Mouse (Mus musculus): ENCODE data around the gene Aoc2.
"Not testable (repeated sequence)": the region's sequence is repeated elsewhere in the genome, so short reads cannot be mapped to it uniquely, and the experiment has no call there.

The Aoc2 gene

DNA sequence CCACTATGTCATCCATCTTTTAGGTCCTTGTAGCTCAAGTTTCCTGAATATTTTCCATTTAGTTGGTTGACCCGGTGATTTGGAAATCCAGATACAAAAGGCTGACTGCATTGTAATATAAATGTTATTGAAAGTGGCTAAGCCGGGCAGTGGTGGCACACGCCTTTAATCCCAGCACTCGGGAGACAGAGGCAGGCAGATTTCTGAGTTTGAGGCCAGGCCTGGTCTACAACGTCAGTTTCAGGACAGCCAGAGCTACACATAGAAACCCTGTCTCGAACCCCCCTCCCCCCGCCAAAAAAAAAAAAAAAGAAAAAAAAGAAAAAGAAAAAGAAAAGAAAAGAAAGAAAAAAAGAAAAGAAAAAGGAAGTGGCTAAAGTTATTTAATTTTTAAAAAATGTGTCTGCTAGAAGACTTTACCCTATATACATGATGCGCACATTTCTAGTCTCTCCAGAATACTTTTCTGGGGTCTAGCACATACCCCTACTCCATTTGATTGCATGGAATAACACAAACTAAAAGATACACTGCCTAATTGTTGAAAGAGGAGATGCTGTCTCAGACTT is 9.7 kb upstream of the Aoc2 start:
- no peak for DNase-seq (ENCODE audit: extremely low read depth, low read depth, low spot score)

DNA sequence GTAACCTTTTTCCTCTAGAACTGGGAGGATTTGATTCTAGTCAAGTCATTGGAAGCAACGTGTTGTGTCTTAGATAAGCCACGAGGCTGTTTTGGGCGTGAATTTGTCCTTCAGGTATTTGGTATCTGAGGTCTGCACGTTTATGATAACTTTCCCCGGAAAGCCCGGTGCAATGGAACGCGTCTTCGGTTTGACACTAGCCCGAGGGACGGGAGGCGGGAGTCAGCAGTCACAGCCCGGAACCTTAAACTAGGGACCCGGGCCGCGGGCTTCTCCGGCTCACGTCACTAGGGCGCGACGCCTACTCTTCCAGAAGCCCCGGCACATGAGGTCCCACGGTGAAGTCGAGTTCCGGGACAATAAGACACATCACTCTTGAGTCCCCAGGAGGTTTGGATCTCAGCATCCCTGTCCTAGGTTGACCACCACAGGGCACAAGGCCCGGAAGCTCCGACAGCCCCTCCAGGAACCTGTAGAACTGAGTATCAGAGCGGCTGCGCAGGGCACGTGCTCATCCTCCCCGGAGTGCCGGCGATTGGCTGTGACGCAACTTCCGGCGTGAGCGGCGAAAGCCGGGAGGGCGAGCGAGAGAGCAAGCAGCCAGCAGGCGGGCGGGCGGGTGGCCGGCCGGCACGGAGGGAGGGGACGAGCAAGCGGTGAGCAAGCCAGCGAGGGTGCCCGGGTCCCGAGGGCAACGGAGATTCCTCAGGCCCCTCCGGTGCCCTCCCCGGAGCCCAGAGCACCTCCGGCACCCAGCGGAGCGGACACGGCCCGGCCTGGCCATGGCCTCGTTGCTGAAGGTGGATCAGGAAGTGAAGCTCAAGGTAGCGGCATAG is 9.0 kb upstream of the Aoc2 start, which contains the start of gene Psme3:
Gene Psme3 (plus strand): TSS at position 549 of the 836 bp plus-strand sequence.
- DNase-seq (ENCODE audit: extremely low read depth, low read depth, low spot score) = no peak

DNA sequence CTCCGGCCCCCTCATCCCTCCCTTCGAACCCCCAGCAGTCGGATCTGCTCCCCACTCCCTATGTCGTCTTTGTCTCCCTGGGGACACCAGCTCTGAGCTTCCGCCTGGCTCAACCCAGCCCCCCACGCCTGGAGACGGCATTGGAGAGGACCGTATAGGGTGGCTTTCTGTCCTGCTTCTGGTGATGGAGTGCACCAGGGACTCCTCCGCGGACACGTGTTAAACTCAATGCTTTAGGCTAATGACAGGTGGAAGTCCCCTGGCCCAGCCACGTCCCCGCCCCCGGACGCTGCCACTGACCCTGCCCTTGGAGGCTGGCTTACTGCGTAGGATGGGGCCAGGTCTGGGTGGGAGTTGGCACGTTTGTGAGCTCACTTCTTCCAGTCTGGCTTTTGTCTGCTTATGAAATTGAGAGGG is 8.4 kb upstream of the Aoc2 start:
- no peak for DNase-seq (ENCODE audit: extremely low read depth, low read depth, low spot score)

DNA sequence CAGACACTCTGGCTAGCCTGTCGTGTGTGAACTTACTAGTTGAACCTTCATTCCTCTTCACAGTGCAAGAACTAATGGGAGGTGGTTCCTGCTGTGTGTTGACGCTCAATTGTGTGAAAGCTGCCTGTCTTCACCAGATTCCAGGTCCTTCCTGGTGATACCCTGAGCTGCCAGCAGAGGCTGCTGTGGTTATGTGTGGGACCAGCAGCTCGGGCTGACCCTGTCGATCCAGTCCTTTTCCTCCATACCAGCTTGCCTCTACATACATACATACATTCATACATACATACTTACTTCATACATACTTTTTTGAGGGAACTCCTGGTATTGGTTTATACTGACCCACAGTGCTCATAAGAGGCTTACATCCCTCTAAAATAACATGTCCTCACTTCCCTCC is 1.3 kb upstream of the Aoc2 start:
- DNase-seq (ENCODE audit: extremely low read depth, low read depth, low spot score) = no peak

DNA sequence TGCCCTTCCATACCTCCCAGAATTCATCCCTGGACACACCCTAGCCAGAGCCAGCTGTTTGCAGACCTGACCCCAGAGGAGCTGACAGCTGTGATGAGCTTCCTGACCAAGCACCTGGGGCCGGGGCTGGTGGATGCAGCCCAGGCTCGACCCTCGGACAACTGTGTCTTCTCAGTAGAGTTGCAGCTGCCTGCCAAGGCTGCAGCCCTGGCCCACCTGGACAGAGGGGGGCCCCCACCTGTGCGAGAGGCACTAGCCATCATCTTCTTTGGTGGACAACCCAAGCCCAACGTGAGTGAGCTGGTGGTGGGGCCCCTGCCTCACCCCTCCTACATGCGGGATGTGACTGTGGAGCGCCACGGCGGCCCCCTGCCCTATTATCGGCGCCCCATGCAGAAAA is 338 bp downstream of the Aoc2 start:
- not testable (repeated sequence) for DNase-seq (ENCODE audit: extremely low read depth, low read depth, low spot score)

DNA sequence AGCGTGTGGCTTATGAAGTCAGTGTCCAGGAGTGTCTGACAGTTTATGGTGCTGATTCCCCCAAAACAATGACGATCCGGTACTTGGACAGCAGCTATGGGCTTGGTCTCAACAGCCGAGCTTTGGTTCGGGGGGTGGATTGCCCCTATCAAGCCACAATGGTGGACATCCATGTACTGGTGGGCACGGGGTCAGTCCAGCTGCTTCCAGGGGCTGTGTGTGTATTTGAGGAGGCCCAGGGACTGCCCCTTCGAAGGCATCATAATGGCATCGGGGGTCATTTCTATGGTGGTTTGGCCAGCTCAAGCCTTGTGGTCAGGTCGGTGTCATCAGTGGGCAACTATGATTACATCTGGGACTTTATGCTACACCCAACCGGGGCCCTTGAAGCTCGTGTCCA is 1.3 kb downstream of the Aoc2 start:
- no peak for DNase-seq (ENCODE audit: extremely low read depth, low read depth, low spot score)

DNA sequence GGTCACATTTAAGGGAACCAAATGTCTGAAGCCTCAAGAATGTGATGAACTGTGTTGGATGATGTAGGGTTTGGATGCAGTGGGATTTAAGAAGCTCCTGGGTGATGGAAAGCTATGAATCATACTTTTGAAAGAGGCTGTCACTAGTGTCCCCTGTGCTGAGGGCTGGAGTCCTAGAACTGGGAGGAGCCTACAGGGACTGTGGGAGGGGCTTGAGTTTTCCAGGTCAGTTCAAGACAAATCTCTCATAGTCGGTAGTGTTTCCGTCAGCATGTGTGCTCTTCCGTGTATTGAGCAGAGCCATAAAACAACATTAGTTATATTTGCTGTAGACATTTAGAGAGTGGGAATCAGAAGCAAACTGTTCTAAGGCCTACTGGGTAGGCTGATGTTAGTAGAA is 2.4 kb downstream of the Aoc2 start:
- DNase-seq (ENCODE audit: extremely low read depth, low read depth, low spot score) = no peak

DNA sequence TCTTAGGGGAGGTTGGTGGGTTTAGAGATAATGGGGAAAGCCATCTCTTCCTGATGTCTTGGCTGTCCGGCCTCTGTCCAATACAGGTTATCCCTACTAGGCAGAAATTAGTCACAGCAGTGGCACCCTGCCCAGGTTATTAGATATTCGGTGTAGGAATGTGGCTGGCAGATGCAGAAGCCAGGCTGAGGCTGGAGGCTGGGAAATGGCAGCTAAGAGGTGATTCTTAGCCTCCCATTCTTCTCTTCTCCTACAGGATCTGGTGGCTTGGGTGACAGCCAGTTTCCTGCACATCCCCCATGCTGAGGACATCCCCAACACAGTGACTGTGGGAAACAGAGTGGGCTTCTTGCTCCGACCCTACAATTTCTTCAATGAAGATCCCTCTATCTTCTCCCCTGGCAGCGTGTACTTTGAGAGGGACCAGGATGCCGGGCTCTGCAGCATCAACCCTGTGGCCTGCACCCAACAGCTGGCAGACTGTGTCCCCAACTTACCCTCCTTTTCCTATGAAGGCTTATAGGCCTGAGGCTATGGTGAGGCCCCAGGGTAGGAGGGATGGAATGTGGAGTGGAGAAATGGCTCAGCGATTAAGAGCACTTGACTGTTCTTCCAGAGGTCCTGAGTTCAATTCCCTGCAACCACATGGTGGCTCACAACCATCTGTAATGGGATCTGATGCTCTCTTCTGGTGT is 4.2 kb downstream of the Aoc2 start:
- DNase-seq (ENCODE audit: extremely low read depth, low read depth, low spot score) = no peak

DNA sequence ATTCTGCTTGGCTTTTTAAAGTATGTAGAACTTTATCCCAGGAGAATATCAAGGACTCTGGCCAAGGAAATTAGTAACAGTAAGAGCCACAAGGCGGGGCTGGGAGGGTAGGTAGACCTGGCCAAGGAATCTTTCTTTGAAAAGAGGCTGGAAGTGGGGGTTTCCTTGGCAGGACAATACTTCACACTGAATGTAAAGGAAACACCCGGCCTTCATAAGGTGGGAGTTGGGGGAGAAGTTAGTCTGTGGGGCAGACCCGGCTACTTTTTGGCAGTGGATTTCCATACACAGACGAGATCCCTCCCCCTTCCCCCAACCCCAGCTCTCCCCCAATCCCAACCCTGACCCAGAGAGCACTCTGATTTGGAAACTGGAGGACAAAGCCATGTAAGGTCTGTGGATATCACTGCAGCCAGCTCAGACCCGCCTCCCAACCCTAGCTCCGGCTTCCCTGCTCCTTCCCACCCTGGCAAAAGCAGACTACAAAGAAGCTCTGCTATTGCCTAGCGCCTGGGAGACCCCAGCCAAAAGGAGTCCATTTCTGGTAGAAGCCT is 5.6 kb downstream of the Aoc2 start, which contains the start of gene Aoc3:
Gene Aoc3 (plus strand): TSS at position 235 of the 554 bp plus-strand sequence.
- DNase-seq (ENCODE audit: extremely low read depth, low read depth, low spot score) = no peak

DNA sequence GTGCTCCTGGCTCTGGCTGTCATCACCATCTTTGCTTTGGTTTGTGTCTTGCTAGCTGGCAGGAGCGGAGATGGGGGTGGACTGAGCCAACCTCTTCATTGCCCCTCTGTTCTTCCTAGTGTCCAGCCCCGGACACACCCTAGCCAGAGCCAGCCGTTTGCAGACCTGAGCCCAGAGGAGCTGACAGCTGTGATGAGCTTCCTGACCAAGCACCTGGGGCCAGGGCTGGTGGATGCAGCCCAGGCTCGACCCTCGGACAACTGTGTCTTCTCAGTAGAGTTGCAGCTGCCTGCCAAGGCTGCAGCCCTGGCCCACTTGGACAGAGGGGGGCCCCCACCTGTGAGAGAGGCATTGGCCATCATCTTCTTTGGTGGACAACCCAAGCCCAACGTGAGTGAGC is 6.1 kb downstream of the Aoc2 start:
- not testable (repeated sequence) for DNase-seq (ENCODE audit: extremely low read depth, low read depth, low spot score)

DNA sequence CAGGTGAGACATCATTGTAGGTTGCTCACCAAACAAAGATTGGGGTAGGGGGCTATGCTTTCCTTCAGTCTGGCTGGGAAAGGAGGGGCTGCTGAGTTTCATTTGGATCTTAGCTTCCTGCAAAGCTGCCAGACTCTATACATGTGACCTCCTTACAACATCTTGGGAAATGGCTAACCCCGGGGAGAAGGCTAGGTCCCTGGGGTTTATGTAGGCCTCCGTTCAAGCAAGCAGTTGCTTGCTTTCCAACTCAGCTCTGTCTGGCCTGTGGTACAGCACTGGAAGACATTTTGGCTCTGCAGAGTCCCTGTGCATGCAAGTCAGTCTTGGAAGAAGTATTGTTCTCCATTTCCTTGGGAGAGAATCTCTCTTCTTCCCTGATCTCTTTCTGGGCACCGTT is 7.7 kb downstream of the Aoc2 start:
- DNase-seq (ENCODE audit: extremely low read depth, low read depth, low spot score) = no peak

DNA sequence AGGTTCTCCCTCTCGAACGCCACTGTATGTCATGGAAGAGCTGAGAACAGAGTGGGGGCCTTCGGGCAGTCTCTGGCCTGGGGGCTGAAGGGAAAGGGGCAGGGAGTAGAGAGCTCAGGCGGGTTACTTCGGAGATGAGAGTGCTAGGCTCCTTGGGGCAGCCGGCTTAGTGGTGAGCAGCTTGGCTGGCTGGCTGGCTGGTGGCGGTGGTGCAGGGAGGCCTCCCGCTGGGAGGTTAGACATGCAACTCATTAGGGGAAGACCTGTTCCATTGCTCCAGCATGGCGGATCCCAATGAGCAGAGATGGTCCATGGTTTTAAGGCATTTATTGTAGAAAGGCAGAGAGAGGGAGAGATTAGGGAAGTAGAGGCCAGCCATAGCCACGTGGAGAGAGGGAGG is 9.2 kb downstream of the Aoc2 start:
- DNase-seq (ENCODE audit: extremely low read depth, low read depth, low spot score) = no peak

DNA sequence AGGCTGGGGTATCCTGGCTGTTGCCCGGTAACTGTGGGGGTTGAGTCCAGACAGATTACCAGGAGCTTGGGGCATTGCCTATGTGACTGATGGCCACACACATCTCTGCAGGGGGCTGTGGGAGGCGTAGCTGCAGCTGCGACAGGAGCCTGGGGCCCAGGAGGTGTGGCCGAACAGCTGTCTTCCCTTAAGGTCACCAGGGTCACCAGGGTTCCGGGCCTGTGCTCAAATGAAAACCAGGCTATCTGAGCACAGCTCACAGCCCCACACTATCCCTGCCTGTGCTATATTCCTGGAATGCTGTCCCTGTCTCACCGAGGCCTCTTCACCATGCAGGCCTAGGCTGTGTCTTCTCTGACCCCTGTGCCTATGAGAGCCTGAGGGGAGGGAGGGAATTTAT is 9.7 kb downstream of the Aoc2 start:
- DNase-seq (ENCODE audit: extremely low read depth, low read depth, low spot score) = no peak

DNA sequence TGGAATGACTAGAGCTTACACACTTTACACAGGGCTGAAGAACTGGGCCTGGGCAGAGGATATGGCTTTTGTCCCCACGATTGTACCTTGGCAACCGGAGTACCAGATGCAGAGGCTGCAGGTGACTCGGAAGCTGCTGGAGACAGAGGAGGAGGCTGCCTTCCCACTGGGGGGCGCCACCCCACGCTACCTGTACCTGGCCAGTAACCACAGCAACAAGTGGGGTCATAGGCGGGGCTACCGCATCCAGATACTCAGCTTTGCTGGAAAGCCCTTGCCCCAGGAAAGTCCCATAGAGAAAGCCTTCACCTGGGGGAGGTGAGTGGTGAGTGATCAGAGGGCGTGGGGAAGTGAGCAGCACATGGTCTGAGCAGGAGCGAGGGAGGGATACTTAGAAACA is 10.8 kb downstream of the Aoc2 start:
- DNase-seq (ENCODE audit: extremely low read depth, low read depth, low spot score) = no peak

DNA sequence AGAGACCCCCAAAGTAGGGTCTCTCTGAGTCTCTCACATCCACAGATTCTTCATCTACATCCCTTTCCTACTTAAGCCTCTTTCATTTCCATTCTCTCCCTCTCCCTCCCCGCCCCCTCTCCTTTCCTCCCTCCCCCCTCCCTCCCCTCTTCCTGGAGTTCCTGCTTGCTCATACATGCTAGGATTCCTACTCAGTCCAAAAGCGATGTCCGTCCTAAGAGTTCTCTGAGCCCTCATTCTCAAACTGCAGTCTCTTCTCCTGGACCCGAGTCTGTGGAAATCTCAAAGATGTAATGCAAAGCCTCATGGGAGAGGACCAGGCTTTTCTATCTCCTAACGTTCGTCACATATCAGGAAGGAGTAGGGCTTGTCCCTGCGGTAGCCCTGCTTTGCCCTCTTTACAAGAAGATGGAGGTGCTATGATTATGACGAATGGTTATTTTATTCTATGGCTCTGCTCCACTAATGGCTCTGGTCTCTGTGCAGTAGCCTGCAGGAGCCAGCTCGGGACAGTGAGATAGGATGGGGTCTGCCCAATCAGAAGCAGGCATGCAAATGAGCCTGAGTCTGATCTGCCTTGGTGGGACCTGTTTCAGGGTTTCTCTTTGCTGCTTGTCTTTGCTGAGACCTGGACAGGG is 13.4 kb downstream of the Aoc2 start:
- DNase-seq (ENCODE audit: extremely low read depth, low read depth, low spot score) = no peak

DNA sequence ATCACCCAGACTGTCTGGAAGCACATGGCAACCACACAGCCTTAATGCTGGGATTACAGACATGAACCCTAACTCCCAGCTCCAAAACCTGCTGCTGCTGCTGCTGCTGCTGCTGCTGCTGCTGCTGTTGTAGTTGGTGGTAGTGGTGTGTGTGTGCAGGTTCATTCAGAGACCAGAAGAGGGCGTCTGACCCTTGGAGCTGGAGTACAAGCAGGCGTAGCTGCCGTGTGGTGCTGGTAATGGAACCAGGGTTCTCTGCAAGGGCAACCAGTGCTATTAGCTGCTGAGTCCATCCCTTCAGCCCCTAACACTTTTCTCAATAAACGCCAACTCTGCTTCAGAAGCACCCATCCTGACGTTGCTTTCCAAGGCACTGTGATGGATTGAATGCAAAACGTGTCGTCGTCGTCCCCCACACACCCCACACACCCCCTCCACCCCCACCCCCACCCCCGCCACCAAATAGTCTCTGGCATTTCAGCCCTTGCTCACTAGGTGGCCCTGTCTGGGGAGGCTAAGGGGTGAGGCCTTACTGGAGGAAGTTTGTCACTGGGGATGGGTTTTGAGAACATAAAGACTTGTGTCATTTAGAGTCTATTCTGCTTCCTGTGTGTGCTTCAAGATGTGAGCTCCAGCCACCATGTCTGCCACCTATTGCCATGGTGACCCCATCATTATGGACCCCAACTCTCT is 22.4 kb downstream of the Aoc2 start:
- DNase-seq (ENCODE audit: extremely low read depth, low read depth, low spot score) = no peak

DNA sequence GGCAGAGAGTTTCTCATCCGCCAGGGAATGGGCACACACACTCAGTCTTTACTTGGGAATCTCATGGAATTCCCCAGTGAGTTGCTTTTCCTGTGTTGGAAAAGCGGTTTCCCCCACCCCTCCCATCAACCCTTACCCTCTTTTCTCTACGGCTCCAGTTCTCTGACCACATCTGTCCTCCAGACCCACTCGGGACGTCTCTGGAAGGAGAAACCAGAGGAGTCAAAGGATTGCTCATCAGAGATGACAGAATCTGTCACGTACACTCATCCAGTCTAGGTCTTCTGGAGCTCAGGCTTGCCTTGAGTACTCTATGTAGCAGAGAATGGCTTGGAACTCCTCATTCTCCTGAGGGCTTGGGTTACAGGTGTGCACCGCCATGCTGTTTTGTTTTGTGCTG is 23.9 kb downstream of the Aoc2 start:
- no peak for DNase-seq (ENCODE audit: extremely low read depth, low read depth, low spot score)

DNA sequence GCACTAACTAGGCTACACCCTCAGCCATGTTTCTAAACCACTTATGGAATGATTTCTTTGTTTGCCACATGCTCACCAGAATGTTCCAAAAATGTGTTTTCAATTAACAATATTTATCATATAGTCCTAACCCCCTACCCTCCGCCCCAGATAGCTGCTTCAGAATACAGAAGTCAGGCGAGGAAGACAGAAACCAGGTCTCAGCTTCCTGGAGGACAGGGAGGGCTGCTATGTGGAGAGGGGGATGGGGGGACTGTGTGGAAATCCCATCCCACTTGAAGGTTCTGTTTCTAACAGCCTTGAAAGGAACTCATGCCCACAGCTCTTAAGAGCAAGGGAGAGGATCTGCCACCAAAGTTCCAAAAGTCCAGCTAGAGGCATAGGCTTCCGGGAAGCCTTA is 24.4 kb downstream of the Aoc2 start:
- DNase-seq (ENCODE audit: extremely low read depth, low read depth, low spot score) = no peak

DNA sequence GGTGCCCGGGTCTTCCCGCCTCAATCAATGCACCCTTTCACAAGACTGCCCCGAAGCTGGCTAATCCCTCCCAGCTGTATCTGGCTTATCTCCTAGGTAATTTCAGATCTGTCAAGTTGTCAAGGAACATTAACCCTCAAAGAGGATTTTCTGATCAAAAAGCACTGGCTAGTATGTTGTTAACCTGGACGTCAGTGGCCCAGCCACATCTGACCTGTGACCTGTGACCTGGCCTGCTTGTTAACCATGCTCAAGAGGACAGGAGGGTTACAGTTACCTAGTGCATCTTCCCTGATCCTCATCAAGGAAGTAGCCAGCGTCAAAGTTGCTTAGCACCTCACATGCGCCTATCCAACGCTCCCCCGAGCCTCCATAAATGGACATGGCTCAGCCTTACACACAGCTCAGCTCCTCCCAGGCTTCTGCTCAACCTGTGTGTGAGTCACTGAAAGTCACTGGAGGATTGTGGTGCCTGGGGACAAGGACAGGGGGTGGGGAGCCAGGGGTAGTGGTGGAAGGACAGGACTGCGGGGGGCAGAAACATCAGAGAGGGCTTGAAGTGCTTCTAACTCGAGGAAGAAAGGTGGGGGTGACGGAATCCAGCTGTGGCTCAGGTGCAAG is 26.3 kb downstream of the Aoc2 start:
- DNase-seq (ENCODE audit: extremely low read depth, low read depth, low spot score) = no peak

DNA sequence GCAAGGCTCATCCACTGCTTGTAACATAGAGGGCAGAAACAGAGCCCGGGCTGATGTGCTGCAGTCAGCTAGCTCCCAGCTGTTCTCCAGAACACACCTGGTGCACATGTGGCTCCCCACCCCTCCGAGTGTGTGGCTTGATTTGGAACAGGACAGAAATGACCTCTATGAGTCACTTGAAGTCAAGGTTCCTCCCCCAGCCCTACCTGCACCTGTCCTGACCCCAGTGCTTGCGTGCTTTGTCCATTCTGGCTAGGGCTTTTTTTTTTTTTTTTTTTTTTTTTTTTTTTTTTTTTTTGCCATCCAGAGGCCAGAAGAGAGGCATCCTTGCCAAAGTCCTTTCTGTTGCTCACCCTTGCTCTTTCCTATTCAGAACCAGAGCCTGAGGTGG is 26.9 kb downstream of the Aoc2 start:
- no peak for DNase-seq (ENCODE audit: extremely low read depth, low read depth, low spot score)
